ENCODE assay signal across 8 mouse cellular contexts in the genomic region with DNA sequence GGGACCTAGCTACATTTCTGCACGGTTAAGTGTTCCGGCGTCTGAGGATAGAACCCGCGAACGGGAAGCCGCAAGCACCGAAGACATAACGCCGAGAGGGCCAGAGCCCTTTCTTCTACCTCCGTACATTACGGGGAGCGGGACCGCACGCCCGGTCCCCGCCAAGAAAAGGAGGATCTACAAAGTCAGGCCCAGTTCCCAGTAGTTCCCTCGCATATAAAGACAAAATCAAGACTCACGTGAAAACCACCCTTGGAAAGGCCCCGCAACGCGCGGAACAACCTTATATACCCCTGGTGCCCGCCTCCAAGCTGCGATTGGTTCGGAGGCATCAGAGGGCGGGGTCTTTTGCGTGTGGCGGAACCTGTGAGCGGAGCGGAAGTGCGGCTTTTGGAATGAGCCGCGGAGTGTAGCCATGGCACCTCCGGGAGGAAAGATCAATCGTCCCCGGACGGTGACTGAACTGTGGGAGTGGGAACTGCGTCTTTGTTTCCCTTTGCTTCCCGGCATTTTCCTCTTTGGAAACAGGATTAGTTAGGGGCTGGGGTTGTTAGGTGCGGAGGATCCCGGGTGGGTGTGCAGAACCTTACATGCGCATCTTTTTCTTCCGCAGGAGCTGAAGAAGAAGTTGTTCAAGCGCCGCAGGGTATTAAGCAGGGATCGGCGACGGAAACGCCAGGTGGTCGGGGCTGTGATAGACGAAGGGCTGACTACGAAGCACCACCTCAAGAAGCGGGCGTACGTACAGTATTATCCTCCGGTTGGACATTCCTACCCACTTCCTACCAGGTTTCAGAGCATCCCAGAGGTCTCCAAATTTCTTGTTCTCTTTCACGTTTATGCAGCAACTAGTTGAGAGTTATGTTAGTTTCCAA. TPM values are rescaled to one million over a fixed set of nuclear protein-coding genes. Genes with fewer than 3 reads are reported as not detected.
DNase-seq lines count a peak whose midpoint lies in the region; ATAC-seq and TF ChIP-seq lines count a peak whose summit lies in the region.

A gene (plus strand): TSS at position 343 of the 875 bp plus-strand sequence.
A gene (plus strand): TSS at position 416 of the 875 bp plus-strand sequence.

- peak; percentile 91 for TF ChIP-seq POLR2A in bone marrow, adult 2 months (IDR thresholded peaks at IDR 0.05; ENCODE audit: borderline replicate concordance, control insufficient read depth, low read depth, low read length)

- H3K4me2 ChIP-seq in embryonic facial prominence, embryonic 15.5 days (replicated peaks), result peak within 1 kb of the TSS; percentile 70
- H3K4me2 ChIP-seq in kidney, embryonic 15.5 days, result peak within 1 kb of the TSS; percentile 56

- H3K27me3 ChIP-seq in embryonic facial prominence, embryonic 15.5 days, result no peaks in the 10 kb centered on the region
- H3K27me3 ChIP-seq in heart, embryonic 10.5 days (ENCODE audit: insufficient read depth, poor library complexity, severe bottlenecking), result no peaks in the 10 kb centered on the region
- no peaks in the 10 kb centered on the region for H3K27me3 ChIP-seq in kidney, embryonic 15.5 days

- 0 out of 2 replicates have a peak, but pooled peaks have one; percentile 0 for TF ChIP-seq CTCF in bone marrow, adult 2 months (IDR thresholded peaks at IDR 0.05; ENCODE audit: control insufficient read depth, insufficient read depth, low read length)

- H3K9ac ChIP-seq in embryonic facial prominence, embryonic 15.5 days, result peak within 1 kb of the TSS; percentile 89
- H3K9ac ChIP-seq in kidney, embryonic 15.5 days, result peak within 1 kb of the TSS; percentile 78

- DNase-seq in 416B (ENCODE audit: low read depth), result peak; percentile 97
- DNase-seq in heart, embryonic 10.5 days (ENCODE audit: low spot score), result peak; percentile 98
- peak; percentile 98 for DNase-seq in liver
- peak; percentile 96 to 97 for DNase-seq in spleen, postnatal 4 days (ENCODE audit: low spot score in 2 of 2)

- WGBS in bone marrow, adult 2 months, result under 1% methylated on average over 58 of the region's 58 CpGs
- under 1% methylated on average over 58 of the region's 58 CpGs for WGBS in embryonic facial prominence, embryonic 15.5 days
- under 1% methylated on average over 58 of the region's 58 CpGs for WGBS in heart, embryonic 10.5 days
- WGBS in kidney, embryonic 15.5 days, result under 1% methylated on average over 58 of the region's 58 CpGs

- peak within 1 kb of the TSS; percentile 87 for H3K27ac ChIP-seq in bone marrow, adult 2 months (ENCODE audit: control insufficient read depth, insufficient read depth, low read depth, low read length, poor library complexity)
- H3K27ac ChIP-seq in embryonic facial prominence, embryonic 15.5 days (replicated peaks), result peak within 1 kb of the TSS; percentile 88
- H3K27ac ChIP-seq in heart, embryonic 10.5 days, result peak within 1 kb of the TSS; percentile 88
- H3K27ac ChIP-seq in kidney, embryonic 15.5 days, result peak within 1 kb of the TSS; percentile 93

- ATAC-seq in embryonic facial prominence, embryonic 15.5 days (ENCODE audit: insufficient number of reproducible peaks, low FRiP score, low TSS enrichment, low read depth), result peak; percentile 93
- peak; percentile 94 for ATAC-seq in kidney, embryonic 15.5 days (replicated peaks; ENCODE audit: low FRiP score)
- peak; percentile 96 for ATAC-seq in monocyte, adult 5-6 weeks (replicated peaks; ENCODE audit: insufficient number of reproducible peaks, low FRiP score, low TSS enrichment, poor library complexity, severe bottlenecking)

- peak within 1 kb of the TSS; percentile 98 for H3K4me3 ChIP-seq in bone marrow, adult 2 months (replicated peaks; ENCODE audit: control insufficient read depth, low read depth, low read length)
- H3K4me3 ChIP-seq in embryonic facial prominence, embryonic 15.5 days (replicated peaks), result peak within 1 kb of the TSS; percentile 70
- H3K4me3 ChIP-seq in heart, embryonic 10.5 days, result peak within 1 kb of the TSS; percentile 71
- H3K4me3 ChIP-seq in kidney, embryonic 15.5 days (replicated peaks), result peak within 1 kb of the TSS; percentile 72

- no peaks in the 10 kb centered on the region for H3K9me3 ChIP-seq in embryonic facial prominence, embryonic 15.5 days (replicated peaks)
- H3K9me3 ChIP-seq in heart, embryonic 10.5 days, result no peaks in the 10 kb centered on the region
- H3K9me3 ChIP-seq in kidney, embryonic 15.5 days (replicated peaks), result no peaks in the 10 kb centered on the region

- peaks cover 3% of the 10 kb centered on the region; the same call in 1 of the 2 replicates for H3K4me1 ChIP-seq in bone marrow, adult 2 months (ENCODE audit: control insufficient read depth, insufficient read depth, low read length)
- H3K4me1 ChIP-seq in embryonic facial prominence, embryonic 15.5 days, result peaks cover 22% of the 10 kb centered on the region
- H3K4me1 ChIP-seq in heart, embryonic 10.5 days, result peaks cover 11% of the 10 kb centered on the region
- peaks cover 28% of the 10 kb centered on the region for H3K4me1 ChIP-seq in kidney, embryonic 15.5 days

- H3K36me3 ChIP-seq in embryonic facial prominence, embryonic 15.5 days, result peaks cover 15% of the 10 kb centered on the region
- peaks cover 13% of the 10 kb centered on the region for H3K36me3 ChIP-seq in heart, embryonic 10.5 days
- peaks cover 16% of the 10 kb centered on the region for H3K36me3 ChIP-seq in kidney, embryonic 15.5 days

RNA-seq across cellular contexts. Expression of the first gene that starts in this region (rescaled TPM):
- 50.8 and 83.6 TPM in 2 replicates for polyA plus RNA-seq in bone marrow, adult 2 months (2011; ENCODE audit: insufficient read depth, insufficient read length, low replicate concordance, missing spikeins)
- 82.8 and 84.2 TPM in 2 replicates for polyA plus RNA-seq in embryonic facial prominence, embryonic 15.5 days (2015; fragmentation: Nextera tagmentation; extraction: Ambion mirVana)
- polyA plus RNA-seq in heart, embryonic 10.5 days (2016; fragmentation: Nextera tagmentation; extraction: Ambion mirVana), result 106 and 140 TPM in 2 replicates
- polyA plus RNA-seq in kidney, embryonic 15.5 days (2015; fragmentation: Nextera tagmentation; extraction: Ambion mirVana), result 100 TPM in 2 replicates
- 62.5 to 90.9 TPM (median 65.3 TPM) in 3 replicates for total RNA-seq in monocyte, adult 5-6 weeks (2017)

RNA-seq across cellular contexts. Expression of the second gene that starts in this region (rescaled TPM):
- not detected in 2 replicates for polyA plus RNA-seq in bone marrow, adult 2 months (2011; ENCODE audit: insufficient read depth, insufficient read length, low replicate concordance, missing spikeins)
- 0.24 TPM in 1 of 2 replicates, not detected in the other for polyA plus RNA-seq in embryonic facial prominence, embryonic 15.5 days (2015; fragmentation: Nextera tagmentation; extraction: Ambion mirVana)
- polyA plus RNA-seq in heart, embryonic 10.5 days (2016; fragmentation: Nextera tagmentation; extraction: Ambion mirVana), result not detected in 2 replicates
- not detected in 2 replicates for polyA plus RNA-seq in kidney, embryonic 15.5 days (2015; fragmentation: Nextera tagmentation; extraction: Ambion mirVana)
- not detected in 3 replicates for total RNA-seq in monocyte, adult 5-6 weeks (2017)

Comparison
In these comparisons a context has a peak if more than half of its experiments do, and no peak if none do; other contexts are left out.
1. Peak in every context shown above with its lines: DNase-seq, ATAC-seq, H3K4me3 ChIP-seq and H3K27ac ChIP-seq.